Mouse (Mus musculus) olfactory bulb, adult 2 months (tissue): ENCODE measurements around the gene Ccdc155.

Source experiments
- CTCF ChIP-seq: fragments of 200-500 bp; IDR thresholded peaks from 2 replicates; pipeline ENCODE4 v1.5.1; 2012; ENCODE audit warnings: low read depth, mild to moderate bottlenecking, low read length, moderate library complexity; ENCODE audit not compliant: insufficient read depth
- POLR2A ChIP-seq: fragments of 200-500 bp; IDR thresholded peaks from 2 replicates; pipeline ENCODE4 v1.6.1; 2012; ENCODE audit warnings: mild to moderate bottlenecking, low read depth, low read length, moderate library complexity; ENCODE audit not compliant: insufficient read depth

DNA sequence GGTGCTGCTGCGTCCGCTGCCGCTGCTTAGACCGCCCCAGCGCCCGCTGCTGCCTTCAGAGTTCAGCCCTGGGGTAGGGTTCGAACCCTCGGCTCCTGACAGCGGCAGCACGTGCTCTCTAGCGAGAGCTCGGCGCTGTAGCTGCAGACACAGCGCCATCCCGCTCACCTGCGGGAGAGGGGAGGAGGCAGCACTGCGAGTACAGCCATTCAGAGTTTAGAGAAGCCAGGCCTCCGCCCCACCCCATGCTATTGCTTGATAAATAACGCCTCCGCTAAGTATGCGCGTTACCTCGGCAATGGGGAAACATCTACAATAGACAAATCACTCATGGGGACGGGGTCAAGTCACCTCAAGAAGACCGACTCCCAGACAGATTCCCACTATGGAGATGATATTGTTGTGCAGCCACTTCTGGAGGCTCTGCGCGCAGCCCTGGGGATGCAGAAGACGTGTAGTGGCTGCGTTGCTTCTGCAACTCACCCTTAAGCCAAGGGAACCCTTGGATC, 29.7 kb upstream of the Ccdc155 start:
- TF ChIP-seq POLR2A (no peak), CTCF (no peak)
